Mouse (Mus musculus) lung, embryonic 16.5 days (tissue): ENCODE data around the gene Saysd1. TPM values are rescaled to one million over a fixed set of nuclear protein-coding genes. Genes with fewer than 3 reads are reported as not detected.

ENCODE experiments used
- ATAC-seq: fragments of 200-750 bp; cut with Nextera tagmentation; 2 replicates; pipeline ENCODE4 v1.8.0; 2017; ENCODE audit warnings: low read depth, mild to moderate bottlenecking, moderate library complexity
- H3K27ac ChIP-seq: fragments of 300-500 bp; sonication (generic); 2 replicates; pipeline ENCODE4 v1.5.1; 2014; ENCODE audit warnings: mild to moderate bottlenecking, control low read depth, low read length
- H3K27me3 ChIP-seq: fragments of 300-500 bp; sonication (generic); 2 replicates; pipeline ENCODE4 v1.6.1; 2014; ENCODE audit warnings: low read depth, low read length, mixed read lengths; ENCODE audit not compliant: control insufficient read depth, insufficient read depth
- H3K36me3 ChIP-seq: fragments of 300-500 bp; sonication (generic); 2 replicates; pipeline ENCODE4 v1.6.1; 2014; ENCODE audit warnings: low read length; ENCODE audit not compliant: control insufficient read depth, insufficient read depth
- H3K4me1 ChIP-seq: fragments of 300-500 bp; sonication (generic); replicated peaks from 2 replicates; pipeline ENCODE4 v1.6.1; 2014; ENCODE audit warnings: low read length, mixed read lengths; ENCODE audit not compliant: control insufficient read depth, insufficient read depth
- H3K4me2 ChIP-seq: fragments of 300-500 bp; sonication (generic); 2 replicates; pipeline ENCODE4 v1.6.1; 2014; ENCODE audit warnings: low read depth, low read length, control low read depth
- H3K4me3 ChIP-seq: fragments of 300-500 bp; sonication (generic); 2 replicates; pipeline ENCODE4 v1.5.1; 2014; ENCODE audit warnings: mild to moderate bottlenecking, low read length, control low read depth
- H3K9ac ChIP-seq: fragments of 300-500 bp; sonication (generic); 2 replicates; pipeline ENCODE4 v1.6.1; 2014; ENCODE audit warnings: low read length, control low read depth
- H3K9me3 ChIP-seq: fragments of 300-500 bp; sonication (generic); 2 replicates; pipeline ENCODE4 v1.6.1; 2016; ENCODE audit warnings: low read length; ENCODE audit not compliant: control insufficient read depth
- WGBS: fragments of 180-500 bp; shearing (Covaris S2); extraction: QIAGEN DNeasy Blood & Tissue Kit; methylation state at CpG from one replicate; pipeline ENCODE4 v1.1.7; 2014; 5-methylcytosine and 5-hydroxymethylcytosine counted together
- polyA plus RNA-seq: library from polyadenylated mRNA; unstranded; fragments of >200 nt; fragmentation: Nextera tagmentation; extraction: Ambion mirVana; gene quantifications from 2 replicates; pipeline ENCODE4 v1.2.1, GENCODE M21; 2015

Saysd1 gene
- polyA plus RNA-seq, 1 experiment from 2014 or later: 12.4 TPM

DNA sequence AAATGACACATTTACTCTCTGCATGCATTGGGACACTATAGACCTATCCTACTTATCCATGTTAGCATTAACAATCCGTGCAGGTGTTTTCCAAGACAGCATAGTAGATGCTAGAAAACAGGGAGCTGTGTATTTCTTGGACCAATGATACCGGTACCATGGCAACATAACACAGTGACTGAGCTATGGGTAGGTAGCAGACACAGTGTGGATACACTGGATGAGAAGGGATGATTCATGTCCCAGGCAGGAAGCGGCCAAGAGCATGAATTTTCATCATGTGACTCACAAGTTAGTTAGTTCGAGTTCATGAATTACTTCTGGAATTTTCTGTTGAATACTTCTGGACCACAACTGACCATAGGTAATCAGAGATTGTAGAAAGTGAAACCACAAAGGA is 16.6 kb upstream of the Saysd1 start:
- Histone ChIP-seq H3K27ac (no peak overlapping the region), H3K9ac (no peak overlapping the region), H3K4me3 (no peak overlapping the region), H3K27me3 (no peaks in the 10 kb centered on the region), H3K9me3 (no peaks in the 10 kb centered on the region), H3K36me3 (no peaks in the 10 kb centered on the region), H3K4me1 (peaks cover 12% of the 10 kb centered on the region), H3K4me2 (no peak overlapping the region)
- ATAC-seq: no peak
- 72% methylated on average over 4 of the region's 4 CpGs for WGBS

DNA sequence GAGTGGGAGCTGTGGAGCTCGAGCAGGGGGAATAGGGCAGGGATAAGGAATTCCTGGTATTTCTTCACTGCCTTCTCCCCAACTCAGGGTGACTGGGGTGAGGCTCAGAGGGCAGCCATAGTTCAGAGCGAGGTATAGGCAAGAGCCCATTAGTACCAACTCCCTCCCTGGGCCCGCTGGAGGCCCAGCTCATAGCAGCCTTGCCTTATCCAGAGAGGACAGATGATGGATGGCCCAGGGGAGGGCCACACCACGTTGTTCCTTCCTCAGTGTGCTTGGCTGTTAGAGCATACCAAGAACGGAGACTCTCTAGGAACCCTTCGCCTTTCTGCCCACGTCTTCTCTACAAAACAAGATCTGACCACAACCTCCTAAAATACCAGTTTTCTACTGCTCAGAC is 15.9 kb upstream of the Saysd1 start:
- 34% methylated on average over 7 of the region's 7 CpGs for WGBS
- no peak for ATAC-seq
- Histone ChIP-seq H3K4me3 (no peak overlapping the region), H3K36me3 (no peaks in the 10 kb centered on the region), H3K27me3 (no peaks in the 10 kb centered on the region), H3K4me2 (no peak overlapping the region), H3K4me1 (peaks cover 5% of the 10 kb centered on the region), H3K9me3 (no peaks in the 10 kb centered on the region), H3K27ac (no peak overlapping the region), H3K9ac (no peak overlapping the region)

DNA sequence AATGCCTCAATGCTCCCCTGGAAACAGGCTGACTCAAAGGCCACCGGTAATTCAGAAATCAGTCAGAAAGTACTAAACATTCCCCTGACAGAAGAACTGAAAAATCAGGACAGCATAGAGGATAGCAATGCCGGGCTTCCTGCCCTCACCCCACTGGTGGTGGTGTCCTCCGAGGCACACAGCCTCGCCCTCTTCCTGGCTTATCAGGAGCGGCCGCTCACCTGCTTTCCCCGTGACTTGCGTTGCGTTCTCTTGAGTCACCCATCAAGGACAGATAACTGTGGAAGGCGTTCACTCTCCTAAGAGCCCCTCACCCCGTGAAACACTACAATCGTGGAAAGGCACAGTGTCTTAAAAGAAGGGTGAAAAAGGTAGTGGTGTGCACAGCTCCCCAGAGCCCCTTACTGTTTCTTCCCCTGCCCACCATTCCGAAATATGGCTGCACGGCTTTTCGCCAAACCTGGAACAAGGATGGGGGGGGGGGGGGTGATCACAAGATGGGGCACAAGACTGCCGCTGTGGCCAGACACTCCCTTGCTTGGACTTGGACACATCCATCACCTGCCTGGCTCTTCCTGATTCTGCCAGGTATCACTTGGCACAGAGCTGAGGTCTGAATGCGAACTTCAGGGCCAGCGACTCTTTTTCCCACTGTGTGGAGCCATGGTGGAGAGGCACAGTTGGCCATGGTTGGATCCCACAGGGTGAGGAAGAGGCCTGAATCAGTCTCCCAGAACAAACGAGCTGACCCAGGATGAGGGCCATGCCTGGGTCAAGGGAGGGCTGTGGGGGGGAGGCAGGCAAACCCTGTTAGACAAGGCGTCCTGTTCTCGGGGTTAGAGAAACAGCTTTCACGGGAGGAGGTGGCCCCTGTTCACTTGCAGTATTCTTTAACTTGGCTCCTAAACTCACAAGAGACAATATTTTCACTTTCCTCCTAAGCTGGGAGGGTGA is 11.1 kb upstream of the Saysd1 start:
- no peak for ATAC-seq
- 82% methylated on average over 22 of the region's 22 CpGs for WGBS
- H3K27ac ChIP-seq: no peak overlapping the region

DNA sequence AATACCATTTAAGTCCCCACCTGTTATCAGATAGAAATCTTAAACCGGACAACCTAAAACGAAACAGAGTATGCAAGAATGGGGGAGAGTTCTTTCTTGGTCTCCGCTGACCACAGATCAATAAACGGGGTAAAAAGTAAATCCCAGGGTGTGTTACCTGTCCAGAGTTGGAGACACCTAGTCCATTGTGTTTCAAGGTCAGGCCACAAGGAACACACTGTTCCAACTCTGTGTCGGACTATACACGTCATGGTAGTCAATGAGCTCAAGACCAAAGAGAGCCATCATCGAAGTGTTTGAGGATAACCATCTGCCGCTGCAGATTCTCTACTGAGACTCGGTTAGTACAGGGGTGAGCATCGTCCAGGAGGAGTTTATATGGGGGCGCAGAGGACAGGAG is 10.2 kb upstream of the Saysd1 start:
- H3K27ac ChIP-seq: no peak overlapping the region
- H3K9ac ChIP-seq: no peak overlapping the region
- no peak overlapping the region for H3K4me3 ChIP-seq
- H3K4me1 ChIP-seq: peaks cover 2% of the 10 kb centered on the region; the same call in 1 of the 2 replicates
- ATAC-seq: no peak
- no peaks in the 10 kb centered on the region for H3K9me3 ChIP-seq
- WGBS: 83% methylated on average over 11 of the region's 11 CpGs
- H3K4me2 ChIP-seq: no peak overlapping the region
- H3K36me3 ChIP-seq: peaks cover 13% of the 10 kb centered on the region
- H3K27me3 ChIP-seq: no peaks in the 10 kb centered on the region

More for the DNA sequence above, 11.1 kb upstream of the Saysd1 start:
- H3K27me3 ChIP-seq: no peaks in the 10 kb centered on the region
- H3K4me3 ChIP-seq: no peak overlapping the region
- peaks cover 2% of the 10 kb centered on the region; the same call in 1 of the 2 replicates for H3K4me1 ChIP-seq
- no peak overlapping the region for H3K9ac ChIP-seq
- H3K36me3 ChIP-seq: peaks cover 8% of the 10 kb centered on the region
- H3K4me2 ChIP-seq: no peak overlapping the region
- no peaks in the 10 kb centered on the region for H3K9me3 ChIP-seq

DNA sequence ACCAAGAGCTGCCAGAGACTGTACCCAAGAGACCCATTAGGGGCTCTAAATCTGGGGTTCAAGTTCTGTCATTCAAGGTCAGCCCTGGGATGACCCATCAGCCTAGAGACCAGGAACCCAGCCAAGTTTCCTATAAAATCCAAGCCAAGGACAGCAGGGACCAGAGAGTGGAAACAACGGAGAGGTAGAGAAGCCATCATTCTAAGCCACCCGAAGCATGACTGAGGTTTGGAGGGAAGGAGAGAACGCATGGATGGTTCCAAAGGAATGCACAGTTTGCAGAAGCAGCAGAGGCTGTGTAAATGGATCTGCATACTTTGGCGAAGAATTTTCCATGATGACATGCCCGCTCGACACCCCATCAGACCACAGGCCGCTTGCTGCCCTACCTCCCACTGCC is 9.5 kb upstream of the Saysd1 start:
- H3K27me3 ChIP-seq: no peaks in the 10 kb centered on the region
- no peak overlapping the region for H3K4me2 ChIP-seq
- H3K36me3 ChIP-seq: peaks cover 13% of the 10 kb centered on the region
- no peak for ATAC-seq
- no peak overlapping the region for H3K27ac ChIP-seq
- WGBS: 77% methylated on average over 7 of the region's 7 CpGs
- H3K9ac ChIP-seq: no peak overlapping the region
- no peaks in the 10 kb centered on the region for H3K9me3 ChIP-seq
- H3K4me1 ChIP-seq: peaks cover 2% of the 10 kb centered on the region; the same call in 1 of the 2 replicates
- H3K4me3 ChIP-seq: no peak overlapping the region

DNA sequence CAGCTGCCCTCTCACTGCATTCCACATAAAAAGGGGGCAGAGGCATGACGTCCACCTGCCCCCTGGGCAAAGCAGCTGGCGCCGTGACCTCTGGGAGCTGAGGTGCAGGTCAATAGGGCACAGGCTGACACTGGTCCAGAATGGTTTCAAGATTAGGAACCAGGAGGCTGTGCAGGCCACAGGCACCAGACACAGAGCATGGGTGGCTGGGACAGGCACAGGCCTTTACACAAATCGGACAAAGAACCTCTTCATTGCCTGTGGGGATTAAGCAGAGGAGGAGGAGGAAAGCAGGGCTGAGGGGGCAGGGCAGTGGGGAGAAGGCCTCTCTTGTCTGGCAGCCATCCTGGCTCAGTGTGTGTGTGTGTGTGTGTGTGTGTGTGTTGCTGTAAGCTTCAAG is 5.8 kb upstream of the Saysd1 start:
- Histone ChIP-seq H3K27ac (no peak overlapping the region), H3K9me3 (no peaks in the 10 kb centered on the region), H3K4me2 (no peak overlapping the region), H3K4me3 (no peak overlapping the region), H3K9ac (no peak overlapping the region), H3K4me1 (peaks cover 2% of the 10 kb centered on the region; the same call in 1 of the 2 replicates), H3K27me3 (no peaks in the 10 kb centered on the region), H3K36me3 (peaks cover 25% of the 10 kb centered on the region)
- no peak for ATAC-seq
- WGBS: 63% methylated on average over 4 of the region's 4 CpGs

DNA sequence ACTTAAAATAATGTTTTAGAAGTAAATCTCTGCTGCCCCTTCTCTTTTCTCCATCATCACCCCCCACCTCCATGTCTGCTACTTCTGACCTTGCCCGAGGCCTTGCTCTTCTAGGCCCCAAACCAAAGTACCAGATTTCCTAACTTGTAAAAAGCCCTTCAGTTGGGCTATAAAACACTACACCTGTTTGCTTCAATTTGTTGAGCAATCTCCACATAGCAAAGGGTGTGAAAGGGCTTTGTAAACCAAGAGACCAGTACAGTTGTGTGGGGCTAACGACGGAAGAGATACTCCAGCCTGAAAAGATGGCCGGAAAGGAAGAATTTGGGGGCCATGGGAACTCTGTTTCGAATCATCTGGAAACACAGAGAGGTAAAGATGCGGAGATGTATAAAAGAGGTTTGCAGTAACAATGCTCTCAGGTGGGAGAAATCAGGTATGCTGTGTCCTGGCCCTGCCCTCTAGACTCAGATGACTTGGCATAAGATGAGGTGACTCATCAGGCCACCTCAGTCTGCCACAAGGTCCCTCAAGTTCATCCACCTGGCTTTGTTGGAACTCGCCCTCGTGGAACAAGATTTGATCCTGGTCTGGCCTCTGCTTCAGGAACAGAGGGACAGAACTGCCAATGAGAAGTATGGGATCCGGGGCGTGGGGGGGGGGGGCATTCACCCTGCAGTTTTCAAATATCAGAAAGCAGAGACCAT is 3.2 kb downstream of the Saysd1 start:
- no peaks in the 10 kb centered on the region for H3K27me3 ChIP-seq
- no peaks in the 10 kb centered on the region for H3K4me1 ChIP-seq
- no peak overlapping the region for H3K27ac ChIP-seq
- no peak overlapping the region for H3K4me2 ChIP-seq
- no peak overlapping the region for H3K9ac ChIP-seq
- no peaks in the 10 kb centered on the region for H3K9me3 ChIP-seq
- H3K4me3 ChIP-seq: no peak overlapping the region
- ATAC-seq: no peak
- WGBS: 75% methylated on average over 10 of the region's 10 CpGs
- H3K36me3 ChIP-seq: no peaks in the 10 kb centered on the region

DNA sequence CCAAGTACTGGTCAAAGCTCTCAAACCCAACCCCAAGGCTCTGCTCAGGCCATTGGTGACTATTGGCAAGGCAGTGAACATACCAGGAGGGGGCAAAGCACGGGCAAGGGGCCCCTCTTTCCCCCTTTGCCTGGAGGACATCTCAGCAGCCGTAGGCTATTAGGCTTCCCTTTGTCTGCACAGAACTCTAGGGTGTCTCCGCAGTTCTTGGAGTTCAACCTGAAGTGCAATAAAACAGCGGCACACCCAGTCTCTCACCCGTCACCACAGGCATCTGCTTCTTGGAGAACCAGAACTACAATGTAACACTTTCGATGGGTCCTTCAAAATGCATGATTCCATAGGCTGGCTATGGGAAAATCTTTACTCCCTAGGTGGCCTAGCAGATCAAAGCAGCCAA is 10.2 kb downstream of the Saysd1 start:
- no peak overlapping the region for H3K27ac ChIP-seq
- H3K9ac ChIP-seq: no peak overlapping the region
- H3K9me3 ChIP-seq: no peaks in the 10 kb centered on the region
- 75% methylated on average over 6 of the region's 6 CpGs for WGBS
- H3K4me1 ChIP-seq: no peaks in the 10 kb centered on the region
- ATAC-seq: no peak
- H3K4me2 ChIP-seq: no peak overlapping the region
- no peaks in the 10 kb centered on the region for H3K27me3 ChIP-seq
- H3K36me3 ChIP-seq: no peaks in the 10 kb centered on the region
- H3K4me3 ChIP-seq: no peak overlapping the region

DNA sequence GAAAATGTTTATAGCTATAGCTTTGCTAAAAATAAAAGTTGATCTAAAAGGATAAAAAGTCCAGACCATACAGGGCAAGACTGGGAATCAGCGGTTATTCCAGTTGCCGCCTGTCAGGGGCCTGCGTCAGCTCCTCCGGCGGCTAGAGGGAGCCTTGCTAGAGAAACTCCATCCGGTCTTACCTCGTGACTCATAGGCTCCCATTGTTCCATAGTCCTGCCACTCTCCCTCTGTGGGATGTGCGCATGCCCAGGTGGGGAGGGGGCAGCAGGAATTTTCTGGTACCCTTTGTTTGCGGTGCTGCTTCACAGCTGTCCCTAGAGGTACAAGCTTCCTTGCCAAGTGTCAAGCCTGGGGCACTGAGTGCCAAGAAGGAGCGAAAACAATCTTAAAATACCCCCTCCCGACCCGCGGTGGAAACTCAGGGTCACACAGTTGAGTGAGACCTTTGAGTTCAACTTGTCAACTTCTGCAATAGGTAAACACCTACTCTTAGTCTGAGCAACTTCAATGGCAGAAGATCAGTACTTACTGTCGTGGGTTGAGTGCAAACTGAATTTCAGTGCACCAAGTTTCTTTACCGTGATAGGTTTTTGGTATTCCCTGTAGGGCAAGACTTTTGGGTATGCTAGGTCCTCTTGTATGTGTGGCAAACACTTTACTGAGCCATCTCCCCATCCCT is 10.8 kb downstream of the Saysd1 start:
- no peak overlapping the region for H3K4me2 ChIP-seq
- H3K9ac ChIP-seq: no peak overlapping the region
- no peak overlapping the region for H3K27ac ChIP-seq
- H3K4me1 ChIP-seq: no peaks in the 10 kb centered on the region
- 74% methylated on average over 15 of the region's 15 CpGs for WGBS
- H3K27me3 ChIP-seq: no peaks in the 10 kb centered on the region
- H3K4me3 ChIP-seq: no peak overlapping the region
- H3K36me3 ChIP-seq: no peaks in the 10 kb centered on the region
- no peaks in the 10 kb centered on the region for H3K9me3 ChIP-seq
- no peak for ATAC-seq
